Mouse (Mus musculus) liver, postnatal 0 days (tissue): ENCODE results near the gene Xpo6. TPM values are rescaled to one million over a fixed set of nuclear protein-coding genes. Genes with fewer than 3 reads are reported as not detected.

Experiments used
- ATAC-seq: fragments of 200-750 bp; cut with Nextera tagmentation; 2 replicates; pipeline ENCODE4 v1.8.0; 2017; ENCODE audit warnings: mild to moderate bottlenecking, moderate library complexity
- DNase-seq: peaks from one replicate; pipeline ENCODE4 v3.0.0-alpha.2; 2016
- H3K27ac ChIP-seq: fragments of 300-500 bp; sonication (generic); 2 replicates; pipeline ENCODE4 v1.5.1; 2014; ENCODE audit warnings: antibody characterized with exemption, moderate library complexity, mild to moderate bottlenecking, low read depth
- H3K27me3 ChIP-seq: fragments of 300-500 bp; sonication (generic); 2 replicates; pipeline ENCODE4 v1.6.1; 2014; ENCODE audit warnings: low read length, control low read depth, mixed read lengths; ENCODE audit not compliant: insufficient read depth
- H3K36me3 ChIP-seq: fragments of 300-500 bp; sonication (generic); replicated peaks from 2 replicates; pipeline ENCODE4 v1.6.1; 2014; ENCODE audit warnings: mild to moderate bottlenecking, control low read depth, low read length, moderate library complexity, mixed read lengths; ENCODE audit not compliant: insufficient read depth
- H3K4me1 ChIP-seq: fragments of 300-500 bp; sonication (generic); 2 replicates; pipeline ENCODE4 v1.6.1; 2014; ENCODE audit warnings: antibody characterized with exemption, mild to moderate bottlenecking, control low read depth; ENCODE audit not compliant: insufficient read depth
- H3K4me2 ChIP-seq: fragments of 300-500 bp; sonication (generic); 2 replicates; pipeline ENCODE4 v1.6.1; 2014; ENCODE audit warnings: low read depth, mild to moderate bottlenecking, low read length, moderate library complexity, mixed read lengths
- H3K4me3 ChIP-seq: fragments of 300-500 bp; sonication (generic); 2 replicates; pipeline ENCODE4 v1.5.1; 2014; ENCODE audit warnings: low read depth, low read length
- H3K9ac ChIP-seq: fragments of 300-500 bp; sonication (generic); replicated peaks from 2 replicates; pipeline ENCODE4 v1.6.1; 2014; ENCODE audit warnings: mild to moderate bottlenecking, moderate library complexity
- H3K9me3 ChIP-seq: fragments of 300-500 bp; sonication (generic); 2 replicates; pipeline ENCODE4 v1.6.1; 2016; ENCODE audit warnings: mild to moderate bottlenecking, control low read depth, low read length, mixed read lengths
- CTCF ChIP-seq: sonication (generic); IDR thresholded peaks from 2 replicates; pipeline ENCODE4 v1.5.1; 2016; ENCODE audit warnings: antibody characterized with exemption, low read depth
- EP300 ChIP-seq: IDR thresholded peaks from 2 replicates; pipeline ENCODE4 v1.6.1; 2016; ENCODE audit warnings: antibody characterized with exemption, low read depth, mild to moderate bottlenecking
- WGBS: fragments of 180-500 bp; shearing (Covaris S2); extraction: QIAGEN DNeasy Blood & Tissue Kit; methylation state at CpG from one replicate; pipeline ENCODE4 v1.1.7; 2014; ENCODE audit not compliant: insufficient replicate concordance; 5-methylcytosine and 5-hydroxymethylcytosine counted together
- polyA plus RNA-seq: library from polyadenylated mRNA; unstranded; fragments of >200 nt; fragmentation: Nextera tagmentation; extraction: Ambion mirVana; gene quantifications from 2 replicates; pipeline ENCODE4 v1.2.1, GENCODE M21; 2015

Xpo6 gene
- polyA plus RNA-seq, 1 experiment from 2014 or later: 12.7 TPM

GRCm38 (mm10) chr7:126230357-126231148 lies 30.3 kb upstream of the Xpo6 start:
- H3K27me3 ChIP-seq: no peaks in the 10 kb centered on the region
- no peak overlapping the region for H3K27ac ChIP-seq
- DNase-seq (peak; percentile 36), ATAC-seq (peak; percentile 77)
- H3K4me1 ChIP-seq: peaks cover 15% of the 10 kb centered on the region
- H3K36me3 ChIP-seq: no peaks in the 10 kb centered on the region
- H3K4me2 ChIP-seq: no peak overlapping the region
- no peak overlapping the region for H3K9ac ChIP-seq
- H3K9me3 ChIP-seq: no peaks in the 10 kb centered on the region
- TF ChIP-seq EP300 (no peak), CTCF (no peak)
- WGBS: 21% methylated on average over 8 of the region's 8 CpGs
- H3K4me3 ChIP-seq: no peak overlapping the region

GRCm38 (mm10) chr7:126226136-126226535 lies 25.8 kb upstream of the Xpo6 start:
- Histone ChIP-seq H3K27me3 (no peaks in the 10 kb centered on the region), H3K36me3 (no peaks in the 10 kb centered on the region), H3K4me1 (peaks cover 8% of the 10 kb centered on the region), H3K4me3 (no peak overlapping the region), H3K27ac (no peak overlapping the region), H3K4me2 (no peak overlapping the region), H3K9me3 (no peaks in the 10 kb centered on the region), H3K9ac (no peak overlapping the region)
- TF ChIP-seq CTCF (no peak), EP300 (no peak)
- DNase-seq (no peak), ATAC-seq (no peak)
- 52% methylated on average over 5 of the region's 5 CpGs for WGBS

DNA sequence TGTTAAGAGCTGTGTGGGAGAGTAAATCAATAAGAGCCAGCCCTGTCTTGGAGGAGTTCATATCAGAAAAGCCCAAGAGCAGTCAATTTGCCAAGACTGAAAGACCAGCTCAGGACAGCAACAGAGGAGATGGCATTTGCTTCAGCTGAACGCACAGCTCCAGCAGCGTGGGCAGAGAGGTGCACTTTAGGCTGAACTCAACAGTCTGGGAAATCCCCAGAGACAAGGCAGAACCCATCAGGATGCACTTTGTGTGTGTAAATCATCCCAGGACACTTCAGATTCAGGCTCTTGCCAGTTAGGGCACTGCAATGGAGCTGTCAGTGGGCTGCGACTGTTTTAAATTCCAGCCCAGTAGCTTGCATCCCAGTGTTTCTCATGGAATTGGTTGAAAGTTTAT lies 22.5 kb upstream of the Xpo6 start:
- Histone ChIP-seq H3K4me1 (no peaks in the 10 kb centered on the region), H3K4me3 (no peak overlapping the region), H3K27ac (no peak overlapping the region), H3K4me2 (no peak overlapping the region), H3K9me3 (no peaks in the 10 kb centered on the region), H3K9ac (no peak overlapping the region), H3K36me3 (no peaks in the 10 kb centered on the region), H3K27me3 (no peaks in the 10 kb centered on the region)
- 78% methylated on average over 3 of the region's 3 CpGs for WGBS
- DNase-seq (no peak), ATAC-seq (no peak)
- TF ChIP-seq EP300: no peak
- no peak for TF ChIP-seq CTCF

- TF ChIP-seq CTCF (no peak), EP300 (no peak)
These were observed 20.3 kb upstream of the Xpo6 start for GRCm38 (mm10) chr7:126220611-126221010.

GRCm38 (mm10) chr7:126218311-126218710 lies 18.0 kb upstream of the Xpo6 start:
- Histone ChIP-seq H3K4me3 (no peak overlapping the region), H3K4me1 (no peaks in the 10 kb centered on the region), H3K27me3 (no peaks in the 10 kb centered on the region), H3K9me3 (no peaks in the 10 kb centered on the region), H3K36me3 (no peaks in the 10 kb centered on the region), H3K9ac (no peak overlapping the region), H3K27ac (no peak overlapping the region), H3K4me2 (no peak overlapping the region)
- 73% methylated on average over 1 of the region's 1 CpGs for WGBS
- ATAC-seq (no peak), DNase-seq (no peak)
- TF ChIP-seq CTCF (no peak), EP300 (no peak)

More at GRCm38 (mm10) chr7:126220611-126221010, 20.3 kb upstream of the Xpo6 start:
- WGBS: 29% methylated on average over 1 of the region's 1 CpGs
- Histone ChIP-seq H3K4me2 (no peak overlapping the region), H3K27ac (no peak overlapping the region), H3K9me3 (no peaks in the 10 kb centered on the region), H3K27me3 (no peaks in the 10 kb centered on the region), H3K36me3 (no peaks in the 10 kb centered on the region), H3K9ac (no peak overlapping the region), H3K4me1 (no peaks in the 10 kb centered on the region), H3K4me3 (no peak overlapping the region)
- ATAC-seq (no peak), DNase-seq (no peak)

DNA sequence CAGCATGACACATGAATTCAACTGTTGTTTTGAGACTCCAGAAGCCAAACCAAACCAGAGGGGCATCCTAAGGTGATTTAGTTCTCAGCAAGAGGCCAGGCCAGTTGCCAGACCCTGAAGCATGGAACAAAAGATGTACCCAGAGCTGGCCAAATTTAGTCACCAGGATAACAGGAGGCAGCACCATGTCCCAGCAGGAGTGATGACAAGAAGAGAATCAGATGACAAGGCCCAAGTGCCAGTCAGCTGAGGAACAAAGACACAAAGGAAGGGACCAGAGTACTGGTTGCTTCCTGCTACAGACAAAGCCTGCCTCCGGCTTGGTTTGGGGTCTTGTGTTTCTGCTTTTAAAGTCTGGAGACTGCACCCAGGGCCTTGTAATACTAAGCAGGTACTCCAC lies 16.6 kb upstream of the Xpo6 start:
- Histone ChIP-seq H3K27me3 (no peaks in the 10 kb centered on the region), H3K4me2 (no peak overlapping the region), H3K27ac (no peak overlapping the region), H3K9ac (no peak overlapping the region), H3K4me3 (no peak overlapping the region), H3K4me1 (no peaks in the 10 kb centered on the region), H3K36me3 (no peaks in the 10 kb centered on the region), H3K9me3 (no peaks in the 10 kb centered on the region)
- TF ChIP-seq CTCF (no peak), EP300 (no peak)
- DNase-seq (no peak), ATAC-seq (no peak)
- 65% methylated on average over 1 of the region's 1 CpGs for WGBS
